Mouse (Mus musculus) ES-E14 (cell line): Measurements from ENCODE around the gene Ncapd3.

Experiments used
- CHD2 ChIP-seq: IDR thresholded peaks from 2 replicates; pipeline ENCODE4 v1.6.1; 2014; ENCODE audit warnings: mild to moderate bottlenecking, low read depth, low read length, inconsistent platforms
- HCFC1 ChIP-seq: IDR thresholded peaks from 2 replicates; pipeline ENCODE4 v1.6.1; 2012; ENCODE audit warnings: low read length, inconsistent platforms, borderline replicate concordance; ENCODE audit not compliant: insufficient read depth
- MAFK ChIP-seq: IDR thresholded peaks from 2 replicates; pipeline ENCODE4 v1.6.1; 2014; ENCODE audit warnings: mild to moderate bottlenecking, low read depth, low read length, inconsistent platforms; ENCODE audit not compliant: insufficient read depth
- ZNF384 ChIP-seq: IDR thresholded peaks from 2 replicates; pipeline ENCODE4 v1.6.1; 2012; ENCODE audit warnings: low read depth, low read length, inconsistent platforms

GRCm38 (mm10) chr9:26990181-26990580 is 39.8 kb upstream of the Ncapd3 start:
- TF ChIP-seq MAFK (no peak), ZNF384 (no peak), HCFC1 (no peak), CHD2 (no peak)
